Mouse (Mus musculus) c-Kit-negative CD71-positive TER-119-positive erythroid progenitor cells, embryonic 14.5 days (primary cell): ENCODE results near the gene Fn3k.

Source experiments
- DNase-seq: peaks from one replicate; pipeline ENCODE4 v3.0.0-alpha.2; 2013; ENCODE audit warnings: low read depth, low spot score

Gene Fn3k

GRCm38 (mm10) chr11:121451753-121452635 is 17.3 kb downstream of the Fn3k start, which contains the start of gene Tbcd:
Gene Tbcd (plus strand): TSS chr11:121451949.
- DNase-seq, result peak; percentile 84

- DNase-seq, result no peak
These were observed 23.2 kb downstream of the Fn3k start for GRCm38 (mm10) chr11:121457874-121458273.

DNA sequence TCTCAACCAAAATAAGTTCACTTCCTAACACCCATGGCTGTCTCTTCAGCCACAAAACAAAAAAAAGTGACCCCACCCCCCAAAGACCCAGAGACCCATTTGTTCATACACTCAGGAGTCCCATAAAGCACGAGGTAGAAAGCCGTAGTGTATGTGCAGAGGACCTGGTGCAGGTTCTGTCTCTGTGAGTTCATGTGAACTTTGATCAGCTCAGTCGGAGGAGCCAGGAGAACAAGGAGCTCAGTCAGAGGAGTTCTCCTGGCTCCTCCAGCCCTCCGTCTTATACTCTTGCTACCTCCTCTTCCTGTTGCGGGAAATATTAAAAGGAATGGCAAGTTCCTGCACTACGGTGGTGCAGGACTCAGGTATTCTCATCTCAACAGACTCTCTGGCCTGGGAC is 32.7 kb downstream of the Fn3k start:
- no peak for DNase-seq

DNA sequence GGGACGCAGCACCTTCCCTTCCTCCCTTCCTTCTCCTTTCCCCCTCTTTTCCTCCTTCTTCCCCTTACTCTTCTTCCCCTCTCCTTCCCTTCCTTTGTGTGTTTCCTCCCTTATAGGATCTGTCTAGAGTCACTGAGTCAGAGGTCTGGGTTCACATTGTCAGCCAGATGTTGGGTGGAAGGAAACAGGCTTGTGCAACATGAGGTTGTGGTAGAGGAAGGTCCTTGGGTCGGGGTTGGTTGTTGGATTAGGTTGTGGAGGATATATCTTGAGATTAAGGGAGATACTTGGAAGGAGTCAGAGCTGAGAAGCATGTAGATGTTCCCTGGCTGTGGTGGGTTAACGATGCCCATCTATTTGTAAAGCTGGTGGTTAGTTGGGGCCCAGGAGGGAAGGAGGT is 40.1 kb downstream of the Fn3k start:
- no peak for DNase-seq

- peak; percentile 47 for DNase-seq
These were observed 41.1 kb downstream of the Fn3k start for GRCm38 (mm10) chr11:121475699-121476415.

DNA sequence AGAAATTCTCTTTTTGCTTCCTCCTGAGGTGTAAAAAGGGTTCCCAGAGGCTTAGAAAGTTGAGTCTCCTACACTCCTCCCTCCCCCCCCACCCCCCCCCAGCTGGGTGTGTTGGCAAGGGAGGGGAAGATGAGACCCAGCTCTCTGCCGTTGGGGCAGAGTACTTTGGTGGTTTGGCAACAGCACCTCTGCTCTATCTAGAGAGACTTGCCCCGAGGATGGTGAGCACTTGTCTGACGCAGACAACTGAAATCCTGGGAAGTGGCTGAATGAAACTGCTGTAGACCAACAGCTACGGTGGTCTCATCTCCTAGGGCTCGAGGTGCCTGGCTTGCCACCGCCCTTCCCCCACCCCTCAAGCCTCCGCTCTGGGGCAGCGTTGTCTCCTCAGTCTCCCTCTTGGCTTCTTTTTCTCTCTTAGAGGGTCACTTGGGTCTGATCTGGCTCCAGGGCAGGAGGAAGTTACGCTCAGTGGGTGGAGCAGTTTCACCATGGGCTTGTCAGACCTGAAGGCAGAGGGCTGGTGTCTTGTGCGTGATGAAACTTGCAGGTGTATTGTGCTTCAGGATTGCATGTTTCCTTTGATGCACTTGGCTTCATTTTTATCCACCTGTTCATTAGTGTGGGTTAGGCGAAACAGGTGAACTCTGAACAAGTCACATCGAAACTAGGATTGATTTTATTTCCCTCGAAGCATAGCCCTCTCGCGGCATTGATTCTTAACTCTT is 44.9 kb downstream of the Fn3k start:
- no peak for DNase-seq

GRCm38 (mm10) chr11:121481129-121481528 is 46.4 kb downstream of the Fn3k start:
- no peak for DNase-seq

GRCm38 (mm10) chr11:121485882-121486281 is 51.2 kb downstream of the Fn3k start:
- DNase-seq, result no peak

DNA sequence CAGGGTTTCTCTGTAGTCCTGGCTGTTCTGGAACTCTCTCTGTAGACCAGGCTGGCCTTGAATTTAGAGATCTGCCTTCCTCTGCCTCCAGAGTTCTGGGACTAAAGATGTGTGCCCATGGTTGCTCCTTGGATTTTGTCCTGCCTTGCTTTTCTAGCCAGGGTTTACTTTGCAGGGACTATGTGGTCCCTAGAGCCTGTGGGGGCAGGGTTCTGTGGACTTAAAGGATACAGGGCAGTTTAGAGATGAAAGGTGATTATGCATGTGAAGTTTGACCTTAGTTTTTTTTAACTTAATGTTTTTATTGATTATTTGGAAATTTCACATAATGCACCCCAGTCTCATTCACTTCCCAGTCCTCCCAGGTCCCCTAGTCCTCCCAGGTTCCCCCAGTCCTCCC is 55.9 kb downstream of the Fn3k start:
- DNase-seq, result no peak
